Mouse (Mus musculus) lung, postnatal 25 days (tissue): ENCODE data around the gene Taf11.

Experiments used
- DNase-seq: peaks from one replicate; pipeline ENCODE4 v3.0.0; 2022; ENCODE audit warnings: low spot score

Taf11 gene

DNA sequence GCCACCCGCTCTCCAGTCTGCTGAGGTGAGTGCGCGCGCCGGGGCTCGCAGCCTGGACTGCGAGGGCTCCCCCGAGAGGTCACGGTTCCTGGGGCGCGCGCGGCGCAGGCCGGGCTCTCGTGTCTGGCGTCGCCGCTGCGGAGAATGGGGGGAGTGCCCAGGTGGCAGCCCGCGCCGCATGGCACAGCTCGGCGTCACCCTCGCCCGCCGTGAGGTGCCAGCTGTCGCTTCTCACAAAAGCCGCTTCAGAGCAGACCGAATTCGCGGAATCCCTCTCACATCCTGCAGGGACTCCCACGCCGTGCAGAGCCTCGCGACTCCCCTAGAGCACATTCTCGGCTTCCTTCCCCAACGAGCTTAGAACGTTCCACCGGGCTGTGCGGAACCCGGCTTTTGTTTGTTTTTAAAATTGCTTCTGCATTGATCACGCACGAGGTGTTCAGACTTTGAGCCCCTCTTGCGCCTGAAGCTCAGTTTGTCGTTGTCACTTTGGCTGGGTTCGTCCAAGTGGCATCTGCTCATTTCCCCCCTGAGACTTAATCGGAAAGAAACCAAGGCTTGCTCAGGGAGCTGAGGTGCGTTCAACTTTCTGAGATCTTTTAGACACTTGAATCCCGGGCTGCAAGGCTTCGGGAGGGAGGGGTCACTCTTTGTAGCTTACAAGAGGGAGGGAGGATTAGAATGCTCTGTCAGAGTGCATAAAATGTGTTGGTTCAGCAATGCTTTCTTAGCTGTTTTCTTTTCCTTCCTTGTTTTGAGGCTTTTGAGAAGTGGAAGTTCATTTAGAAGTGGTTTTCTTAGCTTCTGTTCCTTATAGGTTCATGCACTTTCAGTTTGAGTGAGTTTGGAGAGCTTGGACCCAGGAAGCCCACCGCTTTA lies at the start of gene Taf11:
Taf11 (minus strand) TSS at position 223 of the 879 bp plus-strand sequence.
- peak; percentile 26 for DNase-seq

DNA sequence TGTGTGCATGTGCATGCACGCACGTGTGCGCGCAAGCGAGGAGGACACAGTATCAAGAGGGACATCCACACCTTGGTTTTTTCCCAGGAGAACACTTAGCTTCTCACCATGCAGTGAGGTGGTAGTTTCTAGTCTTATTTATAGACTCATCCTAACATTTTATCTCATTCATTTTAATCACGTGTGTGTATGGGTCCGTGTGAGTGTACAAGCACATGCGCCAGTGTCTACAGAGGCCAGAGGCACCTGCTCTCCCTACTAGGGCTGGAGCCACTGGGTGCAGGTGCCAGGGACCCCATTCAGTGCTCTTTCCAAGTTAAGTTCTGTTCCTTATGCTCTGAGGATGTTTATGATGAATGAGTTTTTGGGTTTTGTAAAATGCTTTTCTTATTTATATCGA lies 48.0 kb upstream of the Taf11 start:
- DNase-seq = no peak

DNA sequence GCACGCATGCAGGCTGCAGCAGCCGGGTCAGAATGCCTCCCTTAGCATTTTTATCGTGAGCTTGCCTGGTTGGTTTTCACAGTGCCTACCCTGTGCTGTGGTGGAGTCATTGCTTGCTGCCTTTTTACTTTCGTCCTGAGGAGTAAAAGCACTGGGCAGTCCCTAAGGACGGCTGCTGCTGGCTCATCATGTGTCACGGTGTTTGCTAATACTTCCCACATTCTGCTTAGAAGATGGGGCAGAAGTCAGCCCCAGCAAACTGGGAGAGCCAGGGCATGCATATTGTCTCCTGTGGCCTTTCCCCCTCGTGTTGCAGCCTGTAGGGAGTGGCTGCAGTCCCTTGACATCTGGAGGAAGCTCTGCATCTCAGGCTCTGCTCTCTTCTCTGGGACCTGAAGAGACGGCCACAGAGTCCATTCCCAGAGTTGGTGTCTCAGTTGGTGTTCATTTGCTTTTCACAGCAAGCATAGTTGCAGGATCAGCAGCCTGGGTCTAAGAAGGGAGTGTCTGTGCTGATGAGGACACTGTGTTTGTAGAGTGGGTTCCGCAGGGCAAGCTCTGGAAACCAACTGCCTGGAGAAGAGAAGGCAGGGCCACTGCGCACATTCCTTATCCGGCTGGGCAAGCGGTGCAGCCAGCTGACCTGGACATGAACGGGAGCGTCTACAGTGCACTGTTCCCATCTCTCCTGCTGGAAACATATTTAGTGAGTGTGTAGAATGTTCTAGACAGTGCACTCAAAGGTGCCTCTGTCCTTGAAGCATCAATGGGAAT lies 45.2 kb upstream of the Taf11 start:
- no peak for DNase-seq

DNA sequence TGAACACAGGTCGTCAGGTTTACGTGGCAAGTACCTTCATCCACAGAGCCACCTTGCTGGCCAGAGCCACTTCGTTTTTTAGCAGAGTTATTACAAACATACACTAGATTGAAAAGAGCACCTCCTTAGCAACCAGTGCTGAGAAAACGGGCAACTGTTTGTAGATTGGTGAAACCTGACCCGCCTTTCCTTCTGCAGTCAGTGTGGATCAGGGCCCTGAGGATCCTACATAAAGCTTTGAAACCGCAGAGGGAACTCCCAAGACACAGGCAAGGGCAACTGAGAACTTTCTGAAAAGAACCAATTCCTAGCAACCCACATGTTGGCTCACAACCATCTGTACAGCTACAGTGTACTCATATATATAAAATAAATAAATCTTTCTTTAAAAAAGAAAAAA lies 43.5 kb upstream of the Taf11 start:
- no peak for DNase-seq

DNA sequence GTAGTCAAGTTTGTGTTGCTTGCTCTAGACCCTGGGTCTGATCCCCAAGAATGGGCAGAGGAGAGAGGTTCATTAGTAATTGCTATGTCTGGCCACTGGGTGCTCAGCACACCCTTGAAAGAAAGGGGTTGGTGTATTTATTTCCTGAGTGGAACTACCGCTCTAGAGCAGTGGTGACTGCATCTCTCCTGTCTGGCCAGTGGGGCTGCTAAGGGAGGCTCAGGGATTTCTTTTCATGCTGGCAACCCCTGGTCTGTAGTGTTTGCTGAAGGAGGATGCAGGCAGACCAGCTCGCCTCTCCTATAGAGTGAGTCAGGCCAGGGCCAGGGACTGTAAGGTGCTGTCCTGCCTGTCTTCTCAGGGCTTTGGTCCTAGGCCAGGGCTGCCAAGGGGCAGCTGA lies 37.5 kb upstream of the Taf11 start:
- DNase-seq = no peak

DNA sequence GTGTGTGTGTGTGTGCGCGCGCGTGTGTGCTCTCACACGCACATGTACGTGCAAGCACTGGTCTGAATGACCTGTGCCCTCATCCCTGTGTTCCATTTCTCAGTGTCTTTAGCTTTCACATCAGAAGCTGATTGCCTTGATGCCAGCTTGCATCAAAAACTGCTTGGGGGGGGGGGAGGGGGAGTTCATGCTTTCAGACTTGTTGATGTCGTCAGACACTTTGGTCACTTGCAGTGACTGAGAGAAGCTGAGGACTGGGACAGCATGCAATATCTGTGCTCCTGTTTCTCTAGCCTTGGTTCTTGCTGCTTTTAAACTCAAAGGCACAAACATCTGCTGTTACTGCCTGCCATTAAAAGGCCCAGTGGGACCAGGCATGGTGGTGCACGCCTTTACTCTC lies 36.7 kb upstream of the Taf11 start:
- DNase-seq = no peak

DNA sequence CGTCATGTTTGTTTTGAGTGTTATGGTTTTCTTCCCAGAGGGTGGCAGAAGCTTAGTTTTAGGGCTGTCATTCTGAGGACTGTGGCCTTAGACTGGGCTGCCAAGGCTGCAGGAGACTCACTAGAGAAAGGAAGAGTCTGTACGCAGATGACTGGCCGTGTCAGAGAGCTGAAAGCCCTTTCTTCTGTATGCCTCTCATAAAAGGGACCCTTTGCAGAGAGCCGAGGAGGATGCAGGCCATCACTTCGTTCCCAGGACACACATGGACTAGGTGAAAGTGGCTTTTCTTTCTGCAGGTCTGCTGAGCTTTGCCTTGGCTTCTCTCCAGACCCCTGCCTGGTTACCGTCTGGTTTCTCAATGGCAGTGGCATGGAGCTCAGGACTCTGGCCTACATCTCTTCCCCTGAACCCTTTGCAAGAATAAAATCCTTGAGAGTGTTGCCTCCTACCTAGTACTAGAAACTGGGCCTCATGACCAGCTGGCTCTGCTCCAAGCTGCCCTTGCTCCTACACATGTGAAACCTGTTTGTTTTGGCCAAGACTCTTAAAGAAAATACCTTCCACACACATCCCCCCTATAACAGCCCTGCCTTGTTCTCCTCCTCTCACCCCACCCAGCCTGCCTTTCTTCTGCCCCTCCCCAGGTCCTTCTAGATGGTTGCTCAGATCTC lies 36.0 kb upstream of the Taf11 start:
- DNase-seq = peak; percentile 88

DNA sequence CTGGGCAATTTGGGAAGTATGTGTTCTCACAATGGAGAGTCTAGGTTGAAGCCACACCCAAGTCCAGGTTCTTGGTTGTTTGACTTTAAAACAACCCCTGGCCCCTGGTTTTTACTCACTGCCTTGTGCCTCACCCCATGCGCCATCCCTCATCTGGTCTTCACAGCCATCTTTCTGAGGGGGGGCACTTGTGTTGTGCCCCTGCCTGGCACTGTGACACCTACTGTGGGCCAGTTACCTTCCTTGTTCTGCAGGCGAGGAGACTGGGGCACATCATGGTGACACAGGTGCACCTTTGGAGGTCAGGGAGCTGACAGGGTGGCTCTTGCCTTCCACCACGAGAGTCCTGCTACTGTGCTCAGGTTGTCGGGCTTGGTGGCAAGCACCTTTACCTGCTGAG lies 32.5 kb upstream of the Taf11 start:
- DNase-seq = no peak

DNA sequence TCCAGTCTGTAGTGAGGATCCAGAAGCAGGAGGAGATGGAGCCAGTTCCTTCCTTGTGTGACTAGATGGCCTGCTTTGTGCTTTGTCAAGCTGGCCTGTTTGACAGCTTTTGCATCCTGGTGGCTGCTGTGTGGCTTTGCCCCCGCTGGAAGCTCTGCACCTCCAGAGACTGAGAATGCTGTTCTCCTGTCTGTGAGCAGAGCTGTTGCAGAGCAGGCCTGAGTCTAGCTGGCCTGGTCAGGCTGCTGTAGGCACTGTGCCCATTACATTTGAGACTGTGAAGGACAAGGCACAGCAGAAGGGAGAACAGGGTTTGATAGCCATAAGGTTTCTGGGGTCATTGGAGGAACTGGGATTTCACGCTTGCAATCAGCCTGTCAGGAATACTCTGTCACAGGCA lies 32.1 kb upstream of the Taf11 start:
- no peak for DNase-seq

DNA sequence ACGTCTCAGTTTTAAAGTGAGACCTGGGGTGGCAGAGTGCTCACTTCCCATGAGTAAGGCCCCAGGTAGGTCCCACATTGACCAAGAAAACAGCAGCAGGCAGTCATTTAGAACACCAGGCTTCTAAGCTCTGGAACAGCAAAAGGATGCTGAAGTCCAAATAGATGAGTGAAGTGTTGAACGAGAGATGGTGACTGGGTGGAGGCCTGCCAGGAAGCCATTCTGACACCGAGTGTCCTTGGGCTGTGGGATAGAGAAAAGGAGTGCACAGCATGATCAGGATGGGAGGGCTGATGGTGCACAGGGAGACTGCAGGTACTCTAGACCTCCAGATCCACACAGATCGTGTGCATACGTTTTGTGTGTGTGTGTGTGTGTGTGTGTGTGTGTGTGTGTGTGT lies 31.5 kb upstream of the Taf11 start:
- DNase-seq = no peak

DNA sequence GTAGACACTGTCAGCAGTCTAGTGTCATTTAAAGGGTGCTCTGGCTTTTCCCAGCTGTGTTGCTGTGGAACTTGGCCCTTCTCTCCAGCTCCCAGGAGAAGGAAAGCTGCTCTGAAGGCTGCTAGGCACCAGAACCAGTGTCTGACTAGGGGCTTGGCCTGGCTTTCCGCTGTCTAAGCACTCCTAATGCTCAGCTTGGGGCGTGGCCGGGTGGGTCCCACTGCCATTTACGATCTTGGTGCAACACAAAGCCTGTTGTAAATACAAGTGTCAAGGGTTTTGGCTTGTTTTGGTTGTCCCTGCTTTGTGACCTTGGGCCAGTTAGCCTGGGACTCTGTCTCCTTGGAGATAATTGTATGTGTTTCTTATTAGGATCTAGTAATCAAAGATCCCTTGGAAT lies 30.7 kb upstream of the Taf11 start:
- peak; percentile 32 for DNase-seq

DNA sequence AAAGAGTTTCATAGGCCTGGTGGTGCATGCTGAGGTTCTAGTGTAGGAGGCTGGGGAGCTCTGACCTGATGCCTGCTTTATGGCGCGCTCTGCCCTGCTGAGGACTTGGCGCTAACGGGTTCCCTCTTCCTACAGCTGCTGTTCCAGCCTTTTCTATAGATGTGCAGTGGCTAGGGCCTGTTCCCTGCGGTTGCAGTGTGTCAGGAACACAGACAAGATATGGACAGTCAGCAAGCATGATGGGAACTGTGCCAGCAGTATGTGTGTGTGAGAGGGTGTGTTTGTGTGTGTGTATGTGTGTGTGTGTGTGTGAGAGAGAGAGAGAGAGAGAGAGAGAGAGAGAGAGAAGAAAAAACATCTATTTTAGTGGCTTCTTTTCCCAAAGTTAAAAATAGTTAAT lies 29.4 kb upstream of the Taf11 start:
- DNase-seq = no peak

DNA sequence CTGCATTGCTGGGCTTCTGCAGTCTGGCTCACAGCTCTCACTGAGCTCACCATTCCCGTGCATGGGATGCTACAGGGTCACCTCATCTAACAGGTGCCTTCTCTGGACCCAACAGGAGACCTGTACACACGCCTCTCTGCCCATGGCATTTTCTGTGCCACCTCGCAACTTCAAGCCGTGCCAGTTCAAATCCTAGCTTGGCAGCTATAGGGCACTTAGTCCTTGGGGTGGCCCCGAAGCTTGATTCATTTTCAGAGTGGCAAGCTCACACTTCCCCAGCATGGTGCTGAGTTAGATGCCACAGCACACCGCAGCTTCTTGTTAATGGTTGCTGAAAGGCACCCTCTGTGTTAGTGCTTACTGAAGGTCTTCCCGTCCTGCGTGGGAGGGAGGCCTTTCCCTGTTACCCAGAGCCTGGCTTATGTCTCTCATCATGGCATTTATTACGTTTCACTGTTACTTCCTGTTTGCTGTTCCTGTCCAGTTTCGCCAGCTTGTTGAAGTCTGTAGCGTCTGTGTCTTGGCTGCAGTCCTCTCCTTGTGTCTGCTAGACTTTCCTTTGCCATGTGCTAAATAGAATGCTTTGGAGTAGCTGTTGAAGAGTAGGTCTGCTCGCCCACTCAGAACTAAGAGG lies 28.6 kb upstream of the Taf11 start:
- DNase-seq = peak; percentile 70

DNA sequence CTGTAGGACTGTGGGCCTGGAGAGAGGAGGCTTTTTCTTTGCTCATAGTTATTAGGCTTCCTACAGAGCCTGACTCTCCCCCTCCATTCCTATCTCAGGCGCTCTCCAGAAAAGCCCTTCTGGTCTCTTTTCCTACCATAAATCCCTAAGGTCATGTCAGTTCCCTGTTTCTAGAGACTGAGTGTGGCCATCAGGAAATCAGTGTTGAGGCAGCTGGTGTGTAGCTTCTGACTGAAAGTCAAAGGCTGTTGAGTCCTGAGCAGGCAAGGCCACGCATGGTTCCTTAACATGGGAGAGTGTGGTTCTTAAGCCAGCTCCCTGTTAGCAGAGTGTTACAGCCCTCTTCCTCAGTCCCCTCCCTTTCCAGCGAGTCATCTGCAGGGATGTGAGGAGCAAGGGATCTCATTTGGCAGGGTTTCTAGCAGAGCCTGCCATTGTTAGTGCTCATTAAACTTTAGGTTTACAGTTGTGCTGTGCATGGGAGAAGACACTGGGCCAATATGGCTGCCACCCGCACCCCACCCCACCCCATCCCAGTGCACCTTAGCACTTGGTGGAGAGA lies 27.5 kb upstream of the Taf11 start:
- DNase-seq = no peak

DNA sequence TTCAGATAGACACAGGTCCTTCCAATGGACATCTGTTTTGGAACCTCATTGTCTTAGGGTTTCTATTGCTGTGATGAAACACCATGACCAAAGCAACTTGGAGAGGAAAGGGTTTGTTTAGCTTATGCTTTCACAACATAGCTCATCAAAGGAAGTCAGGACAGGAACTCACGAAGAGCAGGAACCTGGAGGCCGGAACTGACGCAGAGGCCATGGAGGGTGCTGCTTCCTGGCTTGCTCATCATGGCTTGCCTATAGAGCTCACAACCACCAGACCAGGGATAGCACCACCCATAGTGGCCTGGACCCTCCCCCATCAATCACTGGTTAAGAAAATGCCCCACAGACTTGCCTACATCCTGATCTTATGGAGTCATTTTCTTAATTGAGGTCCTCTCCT lies 25.4 kb upstream of the Taf11 start:
- peak; percentile 58 for DNase-seq

DNA sequence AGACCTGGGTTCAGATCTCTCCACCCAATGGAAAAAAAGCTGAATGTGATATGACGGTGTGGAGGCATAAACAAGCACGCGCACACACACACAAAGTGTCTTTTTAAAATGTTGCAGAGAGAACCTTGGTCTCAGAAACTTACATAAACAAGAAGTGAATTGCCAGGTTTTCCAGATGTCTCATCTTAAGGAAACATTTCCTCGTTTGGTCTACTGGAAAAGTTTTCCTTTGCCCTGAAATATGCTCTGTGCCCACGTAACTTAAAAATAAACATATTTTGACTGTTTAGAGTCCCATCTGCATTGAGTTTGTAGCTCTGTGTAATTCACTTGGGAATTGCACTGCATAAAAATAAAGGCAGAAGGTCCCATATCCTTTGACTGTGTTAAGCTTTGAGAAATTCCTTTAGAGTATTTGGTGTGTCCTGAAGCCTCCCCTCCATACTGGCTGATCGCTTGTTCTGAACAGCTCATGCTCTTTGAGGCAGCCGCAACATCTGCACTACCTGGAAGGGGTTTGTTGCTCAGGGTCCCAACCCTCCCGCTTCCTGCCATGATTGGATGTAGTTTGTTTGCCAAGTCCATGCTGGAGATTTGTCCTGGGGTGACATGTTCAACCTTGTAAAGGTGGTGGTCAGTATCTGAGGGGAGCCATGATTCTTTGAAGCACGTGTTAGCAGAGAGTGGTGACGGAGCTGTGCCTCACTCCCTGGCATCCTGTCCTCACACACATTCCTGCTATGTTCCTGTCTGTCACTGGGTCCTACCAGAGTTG lies 24.7 kb upstream of the Taf11 start:
- DNase-seq = no peak

DNA sequence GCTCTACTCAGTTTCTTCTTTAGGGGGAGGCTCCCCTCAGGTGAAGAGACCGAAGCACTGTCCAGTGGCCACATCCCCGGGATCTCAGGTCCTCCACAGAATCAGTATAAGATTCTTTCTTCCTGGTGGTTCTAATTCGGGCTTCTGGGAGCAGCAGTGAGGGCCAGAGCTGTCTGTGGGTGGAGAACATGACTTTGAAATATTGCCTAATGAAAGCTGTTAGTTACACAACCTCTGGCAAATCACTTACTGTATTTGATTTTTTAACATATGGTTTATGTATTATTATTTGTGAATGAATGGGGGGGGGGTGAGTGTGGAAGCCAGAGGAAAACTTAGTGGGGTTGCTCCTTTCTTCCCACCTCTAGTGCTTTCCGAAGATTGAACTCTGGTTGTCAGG lies 22.2 kb upstream of the Taf11 start:
- no peak for DNase-seq

DNA sequence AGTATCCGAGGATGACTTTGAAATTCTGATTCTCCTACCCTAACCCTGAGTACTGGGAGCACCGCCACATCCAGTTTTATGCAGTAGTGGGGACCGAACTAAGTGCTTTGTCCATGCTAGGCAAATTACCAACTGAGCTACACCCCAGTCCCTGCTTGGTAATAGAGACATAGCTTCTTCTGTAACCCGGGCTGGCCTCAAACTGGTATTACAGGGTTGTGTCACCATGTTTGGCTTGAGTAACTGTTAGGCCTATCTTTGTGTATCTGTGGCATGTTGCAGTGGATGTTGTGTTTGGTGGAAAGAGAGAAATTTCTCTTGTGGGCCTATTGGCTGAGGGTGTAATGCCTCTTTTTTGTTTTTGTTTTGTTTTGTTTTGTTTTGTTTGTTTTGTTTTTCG lies 20.6 kb upstream of the Taf11 start:
- DNase-seq = no peak

DNA sequence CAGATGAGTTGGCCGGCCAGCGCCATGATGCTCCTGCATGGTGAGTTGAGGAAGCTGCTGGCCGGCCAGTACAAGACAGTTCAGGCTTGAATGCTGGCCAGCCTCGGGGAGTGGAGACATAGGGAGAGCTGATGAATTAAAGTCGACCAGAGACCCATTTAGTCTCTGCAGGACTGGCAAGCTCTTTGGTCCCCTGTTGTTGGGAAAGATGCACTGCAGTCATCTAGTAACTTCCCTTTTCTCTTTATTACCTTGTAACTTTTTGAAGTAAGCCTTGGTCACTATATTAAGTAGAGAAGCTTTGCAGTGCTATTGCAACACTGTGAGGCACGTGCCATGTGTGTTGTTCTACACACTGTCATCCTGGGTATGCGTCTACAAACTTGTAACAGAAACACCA lies 15.9 kb upstream of the Taf11 start:
- peak; percentile 21 for DNase-seq

DNA sequence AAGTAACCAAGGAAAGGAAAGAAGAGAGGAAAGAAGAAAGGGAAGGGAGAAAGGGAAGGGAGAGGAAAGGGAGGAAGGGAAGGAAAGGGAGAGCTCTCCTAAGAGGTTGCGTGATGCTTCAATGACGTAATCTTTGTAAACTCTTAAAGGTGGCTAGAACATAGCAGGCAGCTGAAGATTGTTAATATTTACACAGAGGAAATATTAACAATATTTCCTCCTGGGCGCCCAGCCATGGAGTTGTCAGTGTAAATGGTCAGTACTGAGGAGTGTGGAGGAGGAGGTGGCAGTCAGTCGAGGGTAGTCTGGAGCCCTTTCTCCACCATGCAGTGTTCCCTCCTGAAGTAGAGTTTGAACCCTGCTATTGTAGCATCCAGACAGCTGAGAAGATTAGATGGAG lies 15.4 kb upstream of the Taf11 start:
- peak; percentile 89 for DNase-seq

DNA sequence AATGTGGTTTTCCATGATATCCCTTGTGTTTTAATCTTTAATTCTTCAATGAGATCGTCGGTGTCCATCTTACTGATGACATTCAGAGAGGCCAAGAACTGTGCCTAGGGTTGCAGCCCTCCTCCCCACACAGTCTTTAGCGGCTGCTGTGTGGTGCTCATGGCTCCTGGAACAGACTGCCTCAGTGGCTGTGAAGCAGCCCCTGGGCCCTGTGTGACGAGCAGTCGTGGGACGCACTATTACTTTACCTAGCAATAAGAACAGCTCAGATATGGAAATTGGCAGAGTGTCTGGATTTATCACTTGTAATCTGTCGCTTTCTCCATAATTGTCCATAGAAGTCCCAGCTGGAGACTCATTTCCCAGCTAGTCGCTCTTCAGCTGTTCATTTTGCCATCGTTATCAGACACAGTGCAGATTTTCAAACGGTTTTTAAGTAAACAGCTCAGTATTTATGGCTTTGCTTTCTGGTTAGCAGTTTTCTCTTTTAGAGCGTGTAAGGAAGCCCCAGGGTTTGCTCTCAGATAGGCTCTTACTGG lies 12.6 kb upstream of the Taf11 start:
- DNase-seq = no peak
